Mouse (Mus musculus): ENCODE measurements around the gene Zeb2.

Gene Zeb2

GRCm38 (mm10) chr2:44977556-44977955, 139.6 kb downstream of the Zeb2 start:
- no peak for DNase-seq

DNA sequence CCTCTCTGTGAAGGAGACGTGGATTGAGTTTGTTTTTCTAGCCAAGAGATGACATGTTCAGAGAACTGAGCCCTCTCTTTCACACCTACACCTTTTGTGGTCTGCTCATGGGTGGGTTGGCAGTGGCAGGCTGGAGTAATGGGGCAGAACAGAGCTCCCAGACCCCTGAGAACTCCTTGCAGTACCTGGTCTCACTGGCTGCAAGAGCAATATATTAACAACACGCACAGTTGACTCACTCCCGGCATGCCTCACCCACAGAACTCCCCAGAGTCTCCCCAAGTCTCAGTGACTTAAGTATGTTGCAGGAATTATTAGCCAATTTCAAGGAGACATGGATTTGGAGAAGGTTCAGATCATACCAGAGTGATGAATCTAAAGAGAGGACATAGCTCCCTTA, 140.1 kb downstream of the Zeb2 start:
- DNase-seq: no peak

GRCm38 (mm10) chr2:44976484-44976883, 140.7 kb downstream of the Zeb2 start:
- DNase-seq: no peak

GRCm38 (mm10) chr2:44973828-44974227, 143.4 kb downstream of the Zeb2 start:
- no peak for DNase-seq

- DNase-seq: no peak
Observed at GRCm38 (mm10) chr2:44970087-44970646, 147.0 kb downstream of the Zeb2 start.

DNA sequence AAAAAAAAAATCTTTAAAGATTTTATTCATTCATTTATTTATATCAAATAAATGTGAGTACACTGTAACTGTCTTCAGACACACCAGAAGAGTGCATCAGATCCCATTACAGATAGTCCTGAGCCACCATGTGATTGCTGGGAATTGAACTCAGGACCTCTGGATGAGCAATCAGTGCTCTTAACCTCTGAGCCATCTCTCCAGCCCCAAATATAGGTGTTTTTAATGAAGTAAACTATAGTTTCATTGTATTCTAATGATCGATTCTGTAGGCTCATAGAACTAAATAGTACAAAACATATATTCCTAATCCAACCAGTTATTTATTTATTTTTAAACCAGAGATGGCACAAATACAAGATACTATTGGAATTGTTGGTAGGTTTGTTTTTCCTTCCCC, 147.6 kb downstream of the Zeb2 start:
- DNase-seq: no peak

DNA sequence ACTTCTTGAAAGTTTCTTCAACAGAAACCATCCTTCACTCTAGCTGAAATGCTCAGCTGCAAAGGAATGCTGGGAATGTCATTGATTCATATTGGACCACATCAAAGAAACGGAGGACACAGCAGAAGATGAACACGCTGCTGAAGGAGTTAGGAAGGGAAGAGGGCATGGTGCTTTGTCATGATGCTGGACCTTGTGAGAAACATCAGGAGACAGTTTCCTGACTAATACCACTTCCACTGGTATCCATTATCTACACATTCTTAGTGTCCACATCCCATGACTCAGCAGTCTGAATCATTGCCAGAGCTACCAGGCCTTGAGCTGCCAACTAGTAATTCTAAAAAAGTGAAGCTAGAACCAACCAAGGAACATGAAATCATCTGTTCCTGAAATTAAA, 148.0 kb downstream of the Zeb2 start:
- no peak for DNase-seq

DNA sequence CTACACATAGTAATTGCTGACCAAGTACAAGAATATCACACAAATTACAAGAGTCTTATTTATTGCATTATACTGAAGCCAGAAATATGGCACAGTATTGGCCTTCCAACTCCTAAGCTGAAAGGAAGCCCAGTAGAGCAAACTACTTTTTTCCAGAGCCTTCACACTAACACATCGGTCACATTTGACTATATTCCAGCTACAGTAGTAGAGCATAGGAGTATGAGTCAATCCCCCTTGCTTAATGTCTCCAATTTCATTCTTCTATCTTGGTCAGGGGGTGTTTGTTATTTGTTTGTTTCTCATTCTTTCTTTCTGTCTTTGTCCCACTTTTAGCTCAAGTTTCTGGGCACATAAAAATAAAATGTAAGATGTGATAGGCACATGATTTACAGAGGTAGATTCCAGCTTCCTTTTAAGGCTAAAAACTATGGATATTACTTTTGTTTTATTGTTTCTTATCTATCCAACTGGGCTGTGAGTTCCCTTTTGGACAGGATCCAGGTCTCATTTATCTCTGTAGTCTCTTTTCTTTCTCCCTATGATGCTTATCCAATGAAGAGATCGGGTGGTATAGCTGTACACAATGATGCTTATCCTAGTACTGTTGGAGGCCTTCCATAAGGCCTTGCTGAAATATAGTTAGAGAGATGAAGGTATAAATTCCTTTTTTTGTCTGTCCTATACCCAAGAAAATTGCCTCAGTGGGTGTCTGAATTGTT, 151.2 kb downstream of the Zeb2 start:
- DNase-seq: no peak

- DNase-seq: no peak
Observed at GRCm38 (mm10) chr2:44962620-44963019, 154.6 kb downstream of the Zeb2 start.

DNA sequence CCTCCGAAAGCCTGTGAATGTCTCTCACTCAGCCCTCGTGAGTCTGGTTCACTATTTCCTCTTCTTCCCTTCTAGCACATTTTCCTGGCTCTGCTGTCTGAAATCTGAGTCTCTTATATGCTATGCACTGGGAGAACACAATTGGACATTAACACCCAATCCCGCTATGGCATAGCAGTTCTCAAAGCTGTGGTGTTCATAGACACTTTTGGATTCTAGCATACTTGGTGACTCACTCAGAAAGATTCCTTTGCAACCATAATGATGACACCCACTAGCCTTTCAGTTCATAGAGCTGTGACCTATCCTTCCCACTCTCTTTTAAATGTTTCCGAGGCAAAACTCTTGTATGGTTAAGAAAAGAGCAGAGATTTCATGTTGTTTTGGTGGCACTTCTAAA, 156.0 kb downstream of the Zeb2 start:
- no peak for DNase-seq

DNA sequence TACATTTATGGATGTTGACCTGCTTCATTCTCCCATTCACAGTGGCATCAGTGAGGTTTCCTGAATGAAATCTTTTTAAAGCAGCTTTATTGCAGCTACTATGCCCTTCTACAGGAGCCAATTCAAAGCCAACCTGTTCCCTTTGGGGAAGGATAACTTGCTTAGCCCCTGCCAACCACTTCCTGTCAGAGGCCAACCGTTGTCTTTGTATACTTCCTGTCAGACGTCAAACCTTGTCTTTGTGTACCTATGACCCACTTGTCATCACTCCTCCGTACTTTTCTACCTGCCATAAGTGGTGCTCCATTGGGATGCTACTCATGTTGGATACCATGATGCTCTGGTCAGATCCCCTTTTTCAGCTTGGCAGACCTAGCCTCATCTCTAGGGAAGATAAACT, 156.6 kb downstream of the Zeb2 start:
- peak in 1 of 2 experiments; percentile 57 for DNase-seq

DNA sequence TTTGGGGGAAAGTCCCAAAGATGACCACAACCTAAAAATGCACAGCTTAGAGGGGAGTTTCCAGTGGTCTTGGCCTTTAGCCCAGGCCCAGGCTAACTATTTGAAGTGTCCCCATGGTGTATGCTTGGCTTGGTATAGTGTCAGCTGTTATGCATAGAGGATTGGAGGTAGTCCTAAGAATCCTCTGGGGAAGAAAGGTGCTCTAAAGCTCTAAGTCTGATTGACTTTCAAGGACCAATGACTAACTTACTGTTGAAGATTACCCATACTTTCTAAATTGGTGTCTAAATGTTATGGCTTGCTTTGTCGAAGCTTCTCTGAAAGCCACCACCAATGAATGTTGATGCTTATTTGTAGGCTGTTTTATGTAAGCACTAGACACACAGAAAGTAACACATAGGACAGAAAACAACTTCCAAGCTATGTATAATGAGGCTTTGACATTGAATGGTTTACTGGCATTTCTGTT, 159.8 kb downstream of the Zeb2 start:
- no peak for DNase-seq

GRCm38 (mm10) chr2:44956232-44956631, 161.0 kb downstream of the Zeb2 start:
- no peak for DNase-seq

DNA sequence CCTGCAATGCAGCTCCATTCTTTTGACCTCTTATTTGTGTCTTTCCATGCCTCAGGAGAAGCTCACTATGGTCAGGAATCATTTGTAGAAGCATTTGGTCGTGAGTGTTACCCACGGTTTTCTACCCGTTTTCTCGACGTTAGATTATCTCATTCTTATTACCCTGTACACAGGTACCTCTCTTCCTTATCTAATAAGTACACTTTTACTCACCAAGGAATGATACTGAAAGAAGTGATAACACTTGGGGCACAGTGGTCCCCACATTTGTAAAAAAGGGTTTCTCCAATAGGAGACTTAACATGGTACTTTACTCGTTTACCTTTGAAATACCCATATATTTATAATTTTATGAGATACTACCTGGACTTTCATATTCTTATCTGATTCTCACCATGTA, 161.7 kb downstream of the Zeb2 start:
- DNase-seq: no peak

DNA sequence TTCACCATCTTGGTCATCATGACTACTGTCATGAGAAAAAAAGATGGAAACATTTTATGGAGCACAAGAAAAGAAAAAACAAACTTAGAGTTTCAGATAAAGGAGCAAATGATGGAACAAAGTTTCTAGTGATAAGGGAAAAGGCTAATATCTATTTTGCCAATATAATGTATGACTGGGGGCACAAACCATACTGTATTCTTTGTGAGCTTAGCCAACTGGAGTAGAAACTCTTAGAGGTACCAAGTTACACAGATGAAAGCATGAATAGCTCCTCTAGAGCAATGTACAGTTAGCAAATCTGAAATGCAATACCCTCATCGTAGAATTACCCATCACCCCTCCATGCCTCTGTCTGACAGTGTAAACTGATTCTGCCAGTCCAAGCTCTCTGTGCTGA, 163.0 kb downstream of the Zeb2 start:
- DNase-seq: no peak

DNA sequence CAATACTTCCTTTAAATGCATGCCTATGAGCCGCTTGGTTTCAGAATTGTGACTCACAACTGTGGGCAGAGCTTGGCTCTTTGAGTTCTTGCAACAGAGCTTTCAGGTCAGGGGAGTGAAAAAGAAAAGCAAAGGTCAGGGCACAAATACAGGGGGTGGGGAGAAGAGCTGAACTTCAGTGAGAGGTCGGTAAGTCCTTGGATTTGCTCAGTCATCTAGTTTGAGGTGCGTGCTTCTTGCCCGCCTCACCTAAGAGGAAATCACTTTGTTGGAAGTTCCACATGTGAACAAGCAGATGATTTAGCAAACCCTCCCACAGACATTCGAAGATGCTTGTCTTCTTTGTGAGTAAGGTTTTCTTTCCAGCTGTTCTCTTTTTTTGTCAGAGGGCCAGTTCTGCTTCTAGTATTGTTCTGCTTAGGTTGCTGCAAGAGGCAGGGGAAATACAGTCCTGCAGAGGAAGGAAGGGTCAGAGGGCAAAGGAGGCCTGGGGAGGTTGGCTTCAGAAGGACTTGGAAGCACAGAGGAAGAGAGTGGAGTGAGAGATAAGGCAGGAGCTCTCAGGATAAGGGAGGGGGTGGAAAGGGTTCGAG, 164.3 kb downstream of the Zeb2 start:
- no peak for DNase-seq

DNA sequence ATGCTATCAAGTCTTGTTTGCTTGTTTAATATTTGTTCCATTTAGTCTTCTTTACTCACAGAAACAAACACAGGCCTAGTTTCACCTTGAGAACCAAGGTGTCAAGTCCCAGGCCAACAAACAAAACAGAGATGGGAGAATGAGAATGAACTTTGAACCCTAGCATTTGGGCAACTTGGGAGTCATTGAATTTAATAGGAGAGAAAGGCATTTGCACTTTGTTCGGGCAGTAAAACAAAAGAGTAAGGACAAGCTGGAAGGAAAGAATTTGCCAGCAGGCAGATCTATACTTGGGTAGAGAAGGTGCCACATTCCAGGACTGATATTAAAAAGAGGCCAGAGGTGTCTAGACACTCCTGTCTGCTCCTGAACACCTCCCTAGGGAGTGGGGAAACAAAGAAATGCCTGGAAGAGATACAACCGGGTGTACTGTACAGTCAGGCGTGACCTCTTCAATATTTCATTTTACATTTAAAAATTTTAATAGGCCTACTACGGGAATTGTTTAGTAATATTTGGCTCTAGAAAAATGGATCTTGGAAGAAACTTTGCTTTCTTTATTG, 165.5 kb downstream of the Zeb2 start:
- DNase-seq: no peak

DNA sequence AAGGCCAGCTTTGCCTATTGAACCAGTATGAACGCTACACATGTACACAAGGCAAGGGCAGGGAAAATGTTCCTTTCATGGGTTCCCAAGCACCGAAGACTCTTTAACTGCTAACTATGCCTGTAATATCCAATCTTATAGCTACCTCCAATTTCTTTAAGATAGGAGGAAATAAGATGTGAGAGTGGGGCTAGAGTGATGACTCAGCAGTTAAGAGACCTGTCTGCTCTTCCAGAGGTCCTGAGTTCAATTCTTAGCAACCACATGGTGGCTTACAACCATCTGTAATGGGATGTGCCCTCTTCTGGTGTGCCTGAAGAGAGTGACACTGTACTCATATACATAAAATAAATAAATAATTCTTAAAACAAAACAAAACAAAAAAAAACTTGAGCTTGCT, 172.5 kb downstream of the Zeb2 start:
- no peak for DNase-seq
